Mouse (Mus musculus) heart, embryonic 10.5 days (tissue): Measurements from ENCODE around the gene Nfu1. TPM values are rescaled to one million over a fixed set of nuclear protein-coding genes. Genes with fewer than 3 reads are reported as not detected.

Source experiments
- DNase-seq: peaks from one replicate; pipeline ENCODE4 v3.0.0-alpha.2; 2017; ENCODE audit warnings: low spot score
- H3K27ac ChIP-seq: fragments of 300-500 bp; sonication (generic); 2 replicates; pipeline ENCODE4 v1.5.1; 2016; ENCODE audit warnings: mild to moderate bottlenecking
- H3K27me3 ChIP-seq: fragments of 300-500 bp; sonication (generic); 2 replicates; pipeline ENCODE4 v1.6.1; 2016; ENCODE audit warnings: mild to moderate bottlenecking; ENCODE audit not compliant: poor library complexity, insufficient read depth, severe bottlenecking
- H3K36me3 ChIP-seq: fragments of 300-500 bp; sonication (generic); 2 replicates; pipeline ENCODE4 v1.6.1; 2016; ENCODE audit warnings: mild to moderate bottlenecking, moderate library complexity
- H3K4me1 ChIP-seq: fragments of 300-500 bp; sonication (generic); 2 replicates; pipeline ENCODE4 v1.6.1; 2016; ENCODE audit warnings: mild to moderate bottlenecking
- H3K4me3 ChIP-seq: fragments of 300-500 bp; sonication (generic); 2 replicates; pipeline ENCODE4 v1.5.1; 2016; ENCODE audit warnings: mild to moderate bottlenecking, moderate library complexity
- H3K9me3 ChIP-seq: fragments of 300-500 bp; sonication (generic); 2 replicates; pipeline ENCODE4 v1.6.1; 2016; ENCODE audit warnings: mild to moderate bottlenecking, moderate library complexity
- WGBS: fragments of 180-500 bp; shearing (Covaris S2); methylation state at CpG from one replicate; pipeline ENCODE4 v1.1.7; 2016; 5-methylcytosine and 5-hydroxymethylcytosine counted together
- polyA plus RNA-seq: library from polyadenylated mRNA; unstranded; fragments of >200 nt; fragmentation: Nextera tagmentation; extraction: Ambion mirVana; gene quantifications from 2 replicates; pipeline ENCODE4 v1.2.1, GENCODE M21; 2016

Nfu1 gene
- polyA plus RNA-seq = 107 and 111 TPM in 2 replicates

- H3K27ac ChIP-seq = peak within 1 kb of the TSS; percentile 97
- H3K4me1 ChIP-seq = peaks cover 7% of the 10 kb centered on the region; the same call in 1 of the 2 replicates
- no peaks in the 10 kb centered on the region for H3K27me3 ChIP-seq
- WGBS = 77% methylated on average over 6 of the region's 6 CpGs
- peaks cover 8% of the 10 kb centered on the region; the same call in 1 of the 2 replicates for H3K36me3 ChIP-seq
- H3K4me3 ChIP-seq = peak within 1 kb of the TSS; percentile 96
- no peaks in the 10 kb centered on the region for H3K9me3 ChIP-seq
- DNase-seq = no peak
These were observed at the start of gene Nfu1 for GRCm38 (mm10) chr6:87008887-87009286. TSS of gene Nfu1 (plus strand) at chr6:87009236.

GRCm38 (mm10) chr6:86963987-86964685, 44.9 kb upstream of the Nfu1 start:
- Histone ChIP-seq H3K4me3 (no peak overlapping the region), H3K4me1 (no peaks in the 10 kb centered on the region), H3K27me3 (no peaks in the 10 kb centered on the region), H3K9me3 (no peaks in the 10 kb centered on the region), H3K27ac (no peak overlapping the region), H3K36me3 (peaks cover 81% of the 10 kb centered on the region)
- no peak for DNase-seq
- 93% methylated on average over 7 of the region's 7 CpGs for WGBS

- Histone ChIP-seq H3K4me3 (no peak overlapping the region), H3K27ac (no peak overlapping the region), H3K27me3 (no peaks in the 10 kb centered on the region), H3K4me1 (no peaks in the 10 kb centered on the region), H3K9me3 (no peaks in the 10 kb centered on the region), H3K36me3 (peaks cover 80% of the 10 kb centered on the region)
- no peak for DNase-seq
- 86% methylated on average over 2 of the region's 2 CpGs for WGBS
These were observed 41.9 kb upstream of the Nfu1 start for GRCm38 (mm10) chr6:86967166-86967565.

GRCm38 (mm10) chr6:86973956-86974355, 35.1 kb upstream of the Nfu1 start:
- Histone ChIP-seq H3K4me3 (no peak overlapping the region), H3K4me1 (no peaks in the 10 kb centered on the region), H3K9me3 (no peaks in the 10 kb centered on the region), H3K27ac (no peak overlapping the region), H3K27me3 (no peaks in the 10 kb centered on the region), H3K36me3 (peaks cover 61% of the 10 kb centered on the region)
- 87% methylated on average over 4 of the region's 4 CpGs for WGBS
- no peak for DNase-seq

GRCm38 (mm10) chr6:86978156-86978908, 30.7 kb upstream of the Nfu1 start:
- no peaks in the 10 kb centered on the region for H3K27me3 ChIP-seq
- DNase-seq = no peak
- no peak overlapping the region for H3K27ac ChIP-seq
- 67% methylated on average over 8 of the region's 8 CpGs for WGBS
- H3K4me3 ChIP-seq = no peak overlapping the region
- no peaks in the 10 kb centered on the region for H3K9me3 ChIP-seq
- peaks cover 41% of the 10 kb centered on the region; the same call in 1 of the 2 replicates for H3K36me3 ChIP-seq
- H3K4me1 ChIP-seq = no peaks in the 10 kb centered on the region

- no peaks in the 10 kb centered on the region for H3K9me3 ChIP-seq
- no peak overlapping the region for H3K4me3 ChIP-seq
- H3K4me1 ChIP-seq = no peaks in the 10 kb centered on the region
- peaks cover 39% of the 10 kb centered on the region for H3K36me3 ChIP-seq
- no peak overlapping the region for H3K27ac ChIP-seq
- DNase-seq = no peak
- WGBS = 64% methylated on average over 6 of the region's 6 CpGs
- H3K27me3 ChIP-seq = no peaks in the 10 kb centered on the region
These were observed 30.1 kb upstream of the Nfu1 start for GRCm38 (mm10) chr6:86978909-86979265.

- Histone ChIP-seq H3K4me1 (no peaks in the 10 kb centered on the region), H3K27ac (no peak overlapping the region), H3K36me3 (peaks cover 40% of the 10 kb centered on the region), H3K4me3 (no peak overlapping the region), H3K9me3 (no peaks in the 10 kb centered on the region), H3K27me3 (no peaks in the 10 kb centered on the region)
- WGBS = 83% methylated on average over 2 of the region's 2 CpGs
- no peak for DNase-seq
These were observed 27.8 kb upstream of the Nfu1 start for GRCm38 (mm10) chr6:86981206-86981605.

- 80% methylated on average over 8 of the region's 8 CpGs for WGBS
- H3K27me3 ChIP-seq = no peaks in the 10 kb centered on the region
- H3K4me3 ChIP-seq = no peak overlapping the region
- DNase-seq = no peak
- peaks cover 26% of the 10 kb centered on the region for H3K36me3 ChIP-seq
- H3K4me1 ChIP-seq = peaks cover 30% of the 10 kb centered on the region
- no peak overlapping the region for H3K27ac ChIP-seq
- H3K9me3 ChIP-seq = no peaks in the 10 kb centered on the region
These were observed 23.5 kb upstream of the Nfu1 start for GRCm38 (mm10) chr6:86985314-86986106.

- no peak overlapping the region for H3K4me3 ChIP-seq
- H3K27me3 ChIP-seq = 0 out of 2 replicates have a peak, but pooled peaks cover 4% of the 10 kb centered on the region
- peaks cover 48% of the 10 kb centered on the region for H3K4me1 ChIP-seq
- H3K36me3 ChIP-seq = peaks cover 7% of the 10 kb centered on the region; the same call in 1 of the 2 replicates
- peak overlapping the region; percentile 22; the same call in 1 of the 2 replicates for H3K27ac ChIP-seq
- H3K9me3 ChIP-seq = no peaks in the 10 kb centered on the region
- DNase-seq = peak; percentile 77
- 69% methylated on average over 6 of the region's 6 CpGs for WGBS
These were observed 19.5 kb upstream of the Nfu1 start for GRCm38 (mm10) chr6:86989576-86989975.

GRCm38 (mm10) chr6:86991041-86991440, 18.0 kb upstream of the Nfu1 start:
- no peaks in the 10 kb centered on the region for H3K9me3 ChIP-seq
- no peak overlapping the region for H3K4me3 ChIP-seq
- peaks cover 52% of the 10 kb centered on the region for H3K4me1 ChIP-seq
- peaks cover 11% of the 10 kb centered on the region for H3K36me3 ChIP-seq
- H3K27me3 ChIP-seq = 0 out of 2 replicates have a peak, but pooled peaks cover 7% of the 10 kb centered on the region
- WGBS = 45% methylated on average over 3 of the region's 3 CpGs
- peak; percentile 90 for DNase-seq
- H3K27ac ChIP-seq = peak overlapping the region; percentile 72; the same call in 1 of the 2 replicates

GRCm38 (mm10) chr6:86992349-86992748, 16.7 kb upstream of the Nfu1 start:
- Histone ChIP-seq H3K36me3 (peaks cover 20% of the 10 kb centered on the region), H3K27ac (no peak overlapping the region), H3K9me3 (no peaks in the 10 kb centered on the region), H3K4me3 (no peak overlapping the region), H3K4me1 (peaks cover 49% of the 10 kb centered on the region), H3K27me3 (0 out of 2 replicates have a peak, but pooled peaks cover 13% of the 10 kb centered on the region)
- DNase-seq = no peak
- 93% methylated on average over 8 of the region's 8 CpGs for WGBS

- Histone ChIP-seq H3K4me3 (no peak overlapping the region), H3K4me1 (peaks cover 32% of the 10 kb centered on the region), H3K27ac (no peak overlapping the region), H3K27me3 (0 out of 2 replicates have a peak, but pooled peaks cover 13% of the 10 kb centered on the region), H3K9me3 (no peaks in the 10 kb centered on the region), H3K36me3 (peaks cover 30% of the 10 kb centered on the region)
- no peak for DNase-seq
- 78% methylated on average over 4 of the region's 4 CpGs for WGBS
These were observed 14.8 kb upstream of the Nfu1 start for GRCm38 (mm10) chr6:86994254-86994653.
